Mouse (Mus musculus) brain, embryonic 14.5 days (tissue): ENCODE measurements around the gene Gm17490. TPM values are rescaled to one million over a fixed set of nuclear protein-coding genes. Genes with fewer than 3 reads are reported as not detected.

Experiments
- DNase-seq: peaks from one replicate; pipeline ENCODE4 v3.0.0-alpha.2; 2011; ENCODE audit warnings: low read depth
- CTCF ChIP-seq: fragments of 200-500 bp; IDR thresholded peaks from 2 replicates; pipeline ENCODE4 v1.5.1; 2012; ENCODE audit warnings: inconsistent platforms, mild to moderate bottlenecking, moderate library complexity, borderline replicate concordance; ENCODE audit not compliant: insufficient read depth, insufficient read length; ENCODE audit errors: extremely low read depth
- POLR2A ChIP-seq: fragments of 200-500 bp; IDR thresholded peaks from 2 replicates; pipeline ENCODE4 v1.6.1; 2012; ENCODE audit warnings: mild to moderate bottlenecking, inconsistent platforms, borderline replicate concordance; ENCODE audit not compliant: poor library complexity, insufficient read depth, insufficient read length, severe bottlenecking; ENCODE audit errors: extremely low read depth
- polyA plus RNA-seq: library from polyadenylated mRNA; depleted of rRNA; stranded (reverse); fragments of >200 nt; gene quantifications from 2 replicates; pipeline ENCODE4 v1.2.3, GENCODE M21; 2012; rRNA removed

The Gm17490 gene
- polyA plus RNA-seq, 1 experiment: not detected

GRCm38 (mm10) chr2:11578187-11578586, 47.9 kb downstream of the Gm17490 start:
- no peak for TF ChIP-seq CTCF
- no peak for TF ChIP-seq POLR2A

More at GRCm38 (mm10) chr2:11578187-11578586, 47.9 kb downstream of the Gm17490 start:
- no peak for DNase-seq

Other genes starting within 250 kb of the Gm17490 start
- 42.1 and 48.0 TPM in 2 replicates for gene Pfkfb3, start 72.2 kb downstream of the Gm17490 start, polyA plus RNA-seq
- 116 and 133 TPM in 2 replicates for gene Rbm17, start 22.1 kb downstream of the Gm17490 start, polyA plus RNA-seq
- gene Il2ra, start 16.5 kb upstream of the Gm17490 start, polyA plus RNA-seq: 0.01 and 0.03 TPM in 2 replicates
- 0.28 and 0.70 TPM in 2 replicates for gene Il15ra, start 79.0 kb upstream of the Gm17490 start, polyA plus RNA-seq
- gene Fbh1, start 151.3 kb upstream of the Gm17490 start, polyA plus RNA-seq: 105 and 110 TPM in 2 replicates
- gene Ankrd16, start 151.6 kb upstream of the Gm17490 start, polyA plus RNA-seq: 125 and 163 TPM in 2 replicates